Mouse (Mus musculus) heart, embryonic 11.5 days (tissue): Measurements from ENCODE around the gene Bhlhe40. TPM values are rescaled to one million over a fixed set of nuclear protein-coding genes. Genes with fewer than 3 reads are reported as not detected.
A peak's percentile ranks its signal among the peaks of the same experiment; 100 is the strongest.

Experiments
- ATAC-seq: fragments of 200-750 bp; cut with Nextera tagmentation; replicated peaks from 2 replicates; pipeline ENCODE4 v1.8.0; 2017; ENCODE audit warnings: moderate library complexity; ENCODE audit not compliant: insufficient number of reproducible peaks, low FRiP score, low TSS enrichment
- H3K27ac ChIP-seq: fragments of 300-500 bp; sonication (generic); 2 replicates; pipeline ENCODE4 v1.5.1; 2014; ENCODE audit warnings: mild to moderate bottlenecking, low read depth, low read length
- H3K27me3 ChIP-seq: fragments of 300-500 bp; sonication (generic); 2 replicates; pipeline ENCODE4 v1.6.1; 2014; ENCODE audit warnings: mild to moderate bottlenecking, low read length, mixed read lengths; ENCODE audit not compliant: control insufficient read depth, insufficient read depth
- H3K36me3 ChIP-seq: fragments of 300-500 bp; sonication (generic); 2 replicates; pipeline ENCODE4 v1.6.1; 2014; ENCODE audit warnings: mild to moderate bottlenecking, low read length, moderate library complexity, mixed read lengths; ENCODE audit not compliant: control insufficient read depth, insufficient read depth
- H3K4me1 ChIP-seq: fragments of 300-500 bp; sonication (generic); 2 replicates; pipeline ENCODE4 v1.6.1; 2014; ENCODE audit warnings: low read length; ENCODE audit not compliant: control insufficient read depth, insufficient read depth
- H3K4me2 ChIP-seq: fragments of 300-500 bp; sonication (generic); 2 replicates; pipeline ENCODE4 v1.6.1; 2014; ENCODE audit warnings: mild to moderate bottlenecking, moderate library complexity
- H3K4me3 ChIP-seq: fragments of 300-500 bp; sonication (generic); 2 replicates; pipeline ENCODE4 v1.5.1; 2014; ENCODE audit warnings: low read depth, low read length
- H3K9ac ChIP-seq: fragments of 300-500 bp; sonication (generic); 2 replicates; pipeline ENCODE4 v1.6.1; 2014; ENCODE audit warnings: mild to moderate bottlenecking, low read depth, low read length, moderate library complexity
- H3K9me3 ChIP-seq: fragments of 300-500 bp; sonication (generic); replicated peaks from 2 replicates; pipeline ENCODE4 v1.6.1; 2016; ENCODE audit warnings: low read length; ENCODE audit not compliant: control insufficient read depth
- WGBS: fragments of 180-500 bp; shearing (Covaris S2); extraction: QIAGEN DNeasy Blood & Tissue Kit; methylation state at CpG from one replicate; pipeline ENCODE4 v1.1.7; 2014; ENCODE audit not compliant: insufficient replicate concordance; 5-methylcytosine and 5-hydroxymethylcytosine counted together
- polyA plus RNA-seq: library from polyadenylated mRNA; unstranded; fragments of >200 nt; fragmentation: Nextera tagmentation; extraction: Ambion mirVana; gene quantifications from 2 replicates; pipeline ENCODE4 v1.2.1, GENCODE M21; 2014

The Bhlhe40 gene
- polyA plus RNA-seq: 15.2 and 16.2 TPM in 2 replicates

GRCm38 (mm10) chr6:108660206-108660877, at the start of gene Bhlhe40:
Bhlhe40 (plus strand) TSS chr6:108660629.
- H3K4me3 ChIP-seq: peak within 1 kb of the TSS; percentile 53
- peak within 1 kb of the TSS; percentile 99 for H3K27ac ChIP-seq
- WGBS: 1% methylated on average over 29 of the region's 43 CpGs
- H3K27me3 ChIP-seq: no peaks in the 10 kb centered on the region
- H3K36me3 ChIP-seq: peaks cover 6% of the 10 kb centered on the region; the same call in 1 of the 2 replicates
- no peaks in the 10 kb centered on the region for H3K9me3 ChIP-seq
- peak; percentile 82 for ATAC-seq
- H3K9ac ChIP-seq: peak within 1 kb of the TSS; percentile 83
- peaks cover 21% of the 10 kb centered on the region for H3K4me1 ChIP-seq
- H3K4me2 ChIP-seq: peak within 1 kb of the TSS; percentile 84

GRCm38 (mm10) chr6:108611663-108612062, 48.8 kb upstream of the Bhlhe40 start:
- WGBS: 63% methylated on average over 3 of the region's 3 CpGs

GRCm38 (mm10) chr6:108618025-108618424, 42.4 kb upstream of the Bhlhe40 start:
- Histone ChIP-seq H3K36me3 (no peaks in the 10 kb centered on the region), H3K27ac (no peak overlapping the region), H3K4me3 (no peak overlapping the region), H3K4me2 (no peak overlapping the region), H3K27me3 (no peaks in the 10 kb centered on the region), H3K4me1 (no peaks in the 10 kb centered on the region), H3K9me3 (no peaks in the 10 kb centered on the region), H3K9ac (no peak overlapping the region)
- no peak for ATAC-seq
- 79% methylated on average over 10 of the region's 10 CpGs for WGBS

More at GRCm38 (mm10) chr6:108611663-108612062, 48.8 kb upstream of the Bhlhe40 start:
- ATAC-seq: no peak
- no peaks in the 10 kb centered on the region for H3K36me3 ChIP-seq
- no peaks in the 10 kb centered on the region for H3K27me3 ChIP-seq
- H3K9me3 ChIP-seq: no peaks in the 10 kb centered on the region
- H3K27ac ChIP-seq: no peak overlapping the region
- no peak overlapping the region for H3K4me3 ChIP-seq
- 0 out of 2 replicates have a peak, but pooled peaks cover 4% of the 10 kb centered on the region for H3K4me1 ChIP-seq
- no peak overlapping the region for H3K4me2 ChIP-seq
- H3K9ac ChIP-seq: no peak overlapping the region

- H3K4me1 ChIP-seq: no peaks in the 10 kb centered on the region
- ATAC-seq: no peak
- no peaks in the 10 kb centered on the region for H3K36me3 ChIP-seq
- H3K9me3 ChIP-seq: no peaks in the 10 kb centered on the region
- no peak overlapping the region for H3K4me3 ChIP-seq
- no peaks in the 10 kb centered on the region for H3K27me3 ChIP-seq
- H3K4me2 ChIP-seq: no peak overlapping the region
- H3K27ac ChIP-seq: no peak overlapping the region
- 70% methylated on average over 4 of the region's 4 CpGs for WGBS
- no peak overlapping the region for H3K9ac ChIP-seq
Observed at GRCm38 (mm10) chr6:108623028-108623565, 37.3 kb upstream of the Bhlhe40 start.

- 77% methylated on average over 4 of the region's 4 CpGs for WGBS
- Histone ChIP-seq H3K9ac (no peak overlapping the region), H3K4me1 (no peaks in the 10 kb centered on the region)
Observed at GRCm38 (mm10) chr6:108624915-108625314, 35.5 kb upstream of the Bhlhe40 start.

GRCm38 (mm10) chr6:108630701-108631100, 29.7 kb upstream of the Bhlhe40 start:
- H3K9me3 ChIP-seq: peaks cover 3% of the 10 kb centered on the region; the same call in 1 of the 2 replicates
- ATAC-seq: no peak
- no peaks in the 10 kb centered on the region for H3K27me3 ChIP-seq
- no peak overlapping the region for H3K27ac ChIP-seq
- H3K4me1 ChIP-seq: no peaks in the 10 kb centered on the region
- no peak overlapping the region for H3K4me2 ChIP-seq
- no peak overlapping the region for H3K4me3 ChIP-seq
- no peaks in the 10 kb centered on the region for H3K36me3 ChIP-seq
- H3K9ac ChIP-seq: no peak overlapping the region

More at GRCm38 (mm10) chr6:108624915-108625314, 35.5 kb upstream of the Bhlhe40 start:
- ATAC-seq: no peak
- no peaks in the 10 kb centered on the region for H3K36me3 ChIP-seq
- no peaks in the 10 kb centered on the region for H3K27me3 ChIP-seq
- peaks cover 3% of the 10 kb centered on the region; the same call in 1 of the 2 replicates for H3K9me3 ChIP-seq
- no peak overlapping the region for H3K27ac ChIP-seq
- no peak overlapping the region for H3K4me2 ChIP-seq
- H3K4me3 ChIP-seq: no peak overlapping the region

DNA sequence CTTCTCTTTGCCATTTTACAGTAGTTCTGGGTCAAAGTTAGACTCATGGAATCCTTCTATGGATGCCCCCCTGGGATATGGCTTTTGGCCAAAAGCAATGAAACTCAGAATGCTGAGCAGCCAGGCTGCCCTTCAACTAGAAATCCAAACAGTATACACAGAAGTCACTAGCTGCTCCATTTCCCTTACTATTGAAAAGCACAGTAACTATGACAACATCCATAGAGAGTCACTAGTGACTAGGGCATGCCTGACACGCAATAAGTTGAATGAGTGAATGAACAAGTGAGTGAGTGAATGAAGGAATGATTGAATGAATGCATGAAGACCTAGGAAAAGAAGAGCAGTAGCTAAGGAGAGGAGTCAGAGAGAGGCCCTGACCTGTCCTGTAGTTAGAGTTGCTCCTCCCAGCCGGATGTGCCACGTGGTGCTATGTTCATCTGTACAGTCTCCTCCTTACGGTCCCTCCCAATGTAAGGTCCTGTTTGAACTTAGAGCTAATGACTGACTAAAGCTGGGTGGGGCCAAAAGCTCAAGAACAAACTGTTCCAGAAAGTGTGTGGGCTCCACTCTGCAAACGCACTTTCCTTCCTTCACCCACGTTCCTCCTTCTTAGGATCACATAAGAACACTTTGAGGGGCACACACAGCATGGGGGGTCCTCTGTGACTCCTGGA, 22.1 kb upstream of the Bhlhe40 start:
- Histone ChIP-seq H3K4me1 (no peaks in the 10 kb centered on the region), H3K4me3 (no peak overlapping the region), H3K36me3 (no peaks in the 10 kb centered on the region), H3K9ac (no peak overlapping the region), H3K27me3 (no peaks in the 10 kb centered on the region), H3K4me2 (no peak overlapping the region), H3K9me3 (no peaks in the 10 kb centered on the region), H3K27ac (no peak overlapping the region)
- no peak for ATAC-seq
- WGBS: 84% methylated on average over 6 of the region's 6 CpGs

DNA sequence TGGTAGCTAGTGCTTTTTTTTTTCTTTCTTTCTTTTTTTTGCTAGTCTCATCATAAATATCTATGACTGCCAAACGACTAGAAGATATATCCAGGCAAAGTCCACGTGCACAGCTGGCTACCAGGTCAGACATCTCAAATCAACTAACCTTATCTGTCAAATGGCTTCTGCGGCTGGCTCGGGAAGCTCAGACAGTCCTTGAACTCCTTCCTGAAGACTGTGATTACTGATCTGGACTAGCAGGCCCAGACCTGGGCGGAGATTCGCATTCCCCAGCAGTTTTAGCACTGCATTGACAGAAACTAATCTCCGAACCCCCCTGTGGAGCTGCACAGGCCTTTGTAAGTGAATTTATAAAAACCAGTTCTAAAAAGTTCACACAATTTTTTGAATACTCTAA, 18.4 kb upstream of the Bhlhe40 start:
- Histone ChIP-seq H3K4me3 (no peak overlapping the region), H3K36me3 (no peaks in the 10 kb centered on the region), H3K9ac (no peak overlapping the region), H3K27me3 (no peaks in the 10 kb centered on the region), H3K9me3 (no peaks in the 10 kb centered on the region), H3K4me1 (no peaks in the 10 kb centered on the region), H3K4me2 (no peak overlapping the region), H3K27ac (no peak overlapping the region)
- no peak for ATAC-seq
- 48% methylated on average over 7 of the region's 7 CpGs for WGBS
